Comparison of ENCODE assay signal across 11 mouse cellular contexts in genomic region chr17:83707846-83708245, GRCm38 (mm10). TPM values are rescaled to one million over a fixed set of nuclear protein-coding genes. Genes with fewer than 3 reads are reported as not detected.
DNase-seq lines count a peak whose midpoint lies in the region; ATAC-seq and TF ChIP-seq lines count a peak whose summit lies in the region.
"Had no signal": no experiment of that assay in that cellular context is flagged by ENCODE, and none has a peak within 500 bp of the region (broad histone marks: within the 10 kb centered on the region; RNA-seq: fewer than 3 reads in every experiment).

No protein-coding gene starts in this region.

- no peaks in the 10 kb centered on the region for H3K4me1 ChIP-seq in kidney, adult 2 months (ENCODE audit: control insufficient read depth, insufficient read depth, low read length)
- peaks cover 86% of the 10 kb centered on the region for H3K4me1 ChIP-seq in E14TG2a.4 (replicated peaks; ENCODE audit: low read depth, low read length)
- peaks cover 32% of the 10 kb centered on the region for H3K4me1 ChIP-seq in liver, embryonic 16.5 days (ENCODE audit: control insufficient read depth, low read depth, low read length)

- no peaks in the 10 kb centered on the region for H3K9me3 ChIP-seq in E14TG2a.4 (ENCODE audit: low read length)
- no peaks in the 10 kb centered on the region for H3K9me3 ChIP-seq in liver, embryonic 16.5 days (replicated peaks; ENCODE audit: control insufficient read depth, low read length)
- H3K9me3 ChIP-seq: limb, embryonic 15.5 days had no signal

- no peak overlapping the region for H3K4me3 ChIP-seq in kidney, adult 2 months (ENCODE audit: insufficient read depth, low read depth, low read length)
- peak overlapping the region; percentile 92 for H3K4me3 ChIP-seq in E14TG2a.4 (replicated peaks; ENCODE audit: low read length)
- H3K4me3 ChIP-seq in liver, embryonic 16.5 days (ENCODE audit: low read depth, low read length): peak overlapping the region; percentile 92
- H3K4me3 ChIP-seq: heart, adult 2 months had no signal

- H3K27ac ChIP-seq in kidney, adult 2 months (ENCODE audit: insufficient read depth, low read depth, low read length): peak overlapping the region; percentile 40; the same call in 1 of the 2 replicates
- H3K27ac ChIP-seq in liver, embryonic 16.5 days (ENCODE audit: low read length): peak overlapping the region; percentile 97
- H3K27ac ChIP-seq: heart, adult 2 months; hindbrain, postnatal 0 days had no signal

- DNase-seq in kidney, adult 2 months: no peak
- DNase-seq in kidney, adult 8-10 months: no peak
- peak; percentile 51 for DNase-seq in 416B (ENCODE audit: low read depth)
- DNase-seq in right cerebral cortex, postnatal 36 days (ENCODE audit: low spot score in 2 of 2): no peak
- DNase-seq in ovary, postnatal 10 days (ENCODE audit: low spot score): no peak
- no peak for DNase-seq in lung, postnatal 4 days
- DNase-seq: heart, adult 2 months had no signal

- no peak for ATAC-seq in liver, embryonic 16.5 days (ENCODE audit: low read depth)
- ATAC-seq: hindbrain, postnatal 0 days had no signal

- no peak for TF ChIP-seq POLR2A in kidney, adult 2 months (IDR thresholded peaks at IDR 0.05; ENCODE audit: low read depth, low read length)

- no peak for TF ChIP-seq CTCF in kidney, adult 2 months (conservative IDR thresholded peaks at IDR 0.05; ENCODE audit: insufficient read depth, insufficient read length, low read depth, low read length)
- TF ChIP-seq CTCF in E14TG2a.4 (conservative IDR thresholded peaks at IDR 0.05; ENCODE audit: low read length): no peak

- 84% methylated on average over 6 of the region's 6 CpGs for WGBS in kidney, adult 2 months
- WGBS in liver, embryonic 16.5 days (ENCODE audit: insufficient replicate concordance): 63% methylated on average over 6 of the region's 6 CpGs

- no peaks in the 10 kb centered on the region for H3K27me3 ChIP-seq in kidney, adult 2 months (replicated peaks; ENCODE audit: control insufficient read depth, insufficient read depth, low read length)
- no peaks in the 10 kb centered on the region for H3K27me3 ChIP-seq in E14TG2a.4 (ENCODE audit: insufficient read depth, low read length)
- no peaks in the 10 kb centered on the region for H3K27me3 ChIP-seq in liver, embryonic 16.5 days (ENCODE audit: control insufficient read depth, insufficient read depth, low read depth, low read length)
- H3K27me3 ChIP-seq: limb, embryonic 15.5 days had no signal

- no peaks in the 10 kb centered on the region; the same call in 1 of the 2 replicates for H3K36me3 ChIP-seq in kidney, adult 2 months (ENCODE audit: control insufficient read depth, insufficient read depth, low read length)
- peaks cover 52% of the 10 kb centered on the region for H3K36me3 ChIP-seq in E14TG2a.4 (ENCODE audit: insufficient read depth, low read length)
- H3K36me3 ChIP-seq in liver, embryonic 16.5 days (ENCODE audit: control insufficient read depth, insufficient read depth): peaks cover 3% of the 10 kb centered on the region; the same call in 1 of the 2 replicates

- H3K4me2 ChIP-seq in liver, embryonic 16.5 days (ENCODE audit: low read depth, low read length): peak overlapping the region; percentile 97

- peak overlapping the region; percentile 99 for H3K9ac ChIP-seq in liver, embryonic 16.5 days (ENCODE audit: low read depth, low read length)
- H3K9ac ChIP-seq: limb, embryonic 15.5 days had no signal

RNA-seq across cellular contexts. Expression of gene Mta3, which starts 1.9 kb away (rescaled TPM):
- 28.5 and 33.0 TPM in 2 replicates for polyA plus RNA-seq in kidney, adult 2 months (2012; rRNA removed)
- polyA plus RNA-seq in liver, embryonic 16.5 days (2015; fragmentation: Nextera tagmentation; extraction: Ambion mirVana): 35.3 and 35.6 TPM in 2 replicates
